Mouse (Mus musculus) mouse trophoblast stem cell (cell line): ENCODE measurements around the gene Dedd2.

Experiments
- in situ Hi-C, 2 experiments: fragments of 300-500 bp; cut with MseI, MboI; formaldehyde crosslinking; loops; 2 replicates in 1 of 2; 3 replicates in 1 of 2; pipeline ENCODE4 v1.15.1; 2025

Gene Dedd2

DNA sequence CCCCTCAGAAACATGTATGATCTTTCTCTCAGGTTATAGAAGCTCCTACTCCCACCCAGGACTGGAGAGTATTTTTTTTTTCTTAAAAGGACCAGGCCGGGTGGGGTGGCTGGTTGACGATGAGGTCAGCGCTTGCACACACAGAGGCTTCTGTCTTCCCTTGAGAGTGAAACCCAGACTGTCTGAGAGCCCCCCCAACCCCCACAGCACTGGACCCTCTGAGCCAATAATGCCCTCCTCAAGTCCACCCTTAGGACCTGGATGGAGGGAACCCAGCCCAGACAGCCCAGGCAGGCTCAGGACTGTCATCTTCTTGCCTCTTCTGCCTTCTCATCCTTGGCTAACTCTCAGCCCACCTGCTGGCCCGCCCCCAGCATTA, 26.3 kb upstream of the Dedd2 start:
- in situ Hi-C loops = no loop called here

DNA sequence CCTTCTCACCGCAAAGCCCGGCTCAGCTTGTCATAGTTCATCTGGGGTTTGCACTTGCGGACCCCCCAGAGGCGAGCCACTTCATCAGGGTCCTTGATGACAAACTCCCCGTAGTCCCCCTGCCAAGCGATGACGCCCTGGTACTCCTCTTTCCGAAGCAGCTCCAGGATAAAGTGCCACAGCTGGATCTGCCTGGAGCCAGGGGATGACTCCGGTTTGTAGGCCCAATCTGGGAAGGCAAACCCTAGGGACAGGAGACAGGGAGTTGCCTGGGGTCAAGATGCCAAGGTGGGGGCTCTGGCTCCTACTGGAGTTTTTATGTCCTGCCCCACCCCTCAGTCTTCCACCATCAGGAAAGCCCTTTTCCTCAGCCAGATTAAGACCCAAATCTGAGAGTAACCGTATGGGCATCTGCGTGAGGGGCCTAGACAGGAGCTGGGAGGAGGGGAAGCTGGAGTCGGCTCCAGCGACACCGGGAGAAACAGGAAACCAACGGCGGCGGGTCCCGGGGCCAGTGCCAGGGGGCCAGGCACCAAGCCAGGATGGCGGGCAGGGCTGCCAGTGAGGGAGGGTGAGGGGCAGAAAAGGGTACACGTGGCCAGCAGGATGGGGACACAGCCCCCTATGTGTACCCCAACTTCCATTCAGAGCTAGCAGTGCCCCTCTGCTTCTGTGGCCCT, 25.8 kb upstream of the Dedd2 start:
- in situ Hi-C loops = no loop called here

DNA sequence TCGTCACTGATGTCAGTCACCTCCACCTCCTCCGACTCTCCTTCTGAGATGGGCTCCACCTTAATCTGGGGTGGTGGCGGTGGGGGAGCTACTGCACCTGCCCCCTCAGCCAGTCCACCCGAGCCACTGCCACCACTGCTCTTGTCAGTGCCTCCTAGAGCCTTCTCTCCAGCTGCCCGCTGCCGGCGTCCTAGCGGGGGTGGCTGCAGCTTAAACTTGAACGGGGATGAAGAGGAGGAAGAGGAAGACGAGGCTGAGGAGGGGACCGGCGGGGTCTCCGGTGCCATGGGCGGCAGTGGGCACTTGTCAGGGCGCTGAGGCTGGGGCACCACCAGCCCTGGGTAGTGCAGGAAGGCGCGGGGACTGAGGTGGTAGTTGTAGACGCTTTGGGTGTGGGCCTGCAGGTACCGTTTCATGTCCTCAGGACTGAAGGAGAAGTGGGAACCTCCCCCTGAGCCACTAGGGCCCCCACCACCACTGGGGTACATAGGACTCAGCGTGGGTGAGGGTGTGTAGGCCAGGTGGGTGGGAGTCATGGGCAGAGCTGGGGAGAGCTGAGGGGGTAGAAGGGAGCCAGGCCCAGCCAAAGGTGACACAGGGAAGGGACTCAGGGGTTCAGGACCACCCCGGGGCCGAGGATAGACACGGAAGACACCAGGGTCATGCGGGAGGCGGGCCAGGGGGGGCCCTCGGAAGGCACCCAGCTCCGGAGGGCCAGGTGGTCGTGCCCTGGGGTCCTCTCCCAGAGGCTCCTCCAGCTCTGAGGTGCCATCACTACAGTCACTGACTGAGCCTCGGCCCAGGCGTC, 24.4 kb upstream of the Dedd2 start:
- in situ Hi-C loops = loop anchor here in 1 of 2 experiments (5.0 kb wide), 1 partner anchor 33 kb away; no protein-coding TSS in a partner anchor

DNA sequence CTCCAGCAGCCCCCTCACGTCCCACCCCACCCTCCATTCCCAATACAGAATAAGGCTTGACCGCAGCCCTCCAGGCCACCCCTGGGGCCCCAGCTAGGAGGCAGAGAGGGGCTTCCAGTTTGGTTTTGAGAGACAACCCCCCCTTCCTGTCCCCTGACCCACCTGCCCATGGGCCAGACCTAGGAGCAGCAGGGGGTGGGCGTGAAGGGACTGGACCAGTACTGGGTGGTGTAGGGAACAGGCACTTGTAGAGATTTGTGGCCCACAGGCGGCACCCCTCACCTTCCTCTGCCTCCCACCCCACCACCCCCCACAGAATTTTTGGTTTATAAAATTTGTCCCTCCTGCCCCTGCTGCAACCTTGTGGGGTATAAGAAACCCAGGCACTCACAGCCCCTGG, 22.9 kb upstream of the Dedd2 start:
- in situ Hi-C loops = loop anchor here in 1 of 2 experiments (5.0 kb wide), 1 partner anchor 34 kb away; no protein-coding TSS in a partner anchor

DNA sequence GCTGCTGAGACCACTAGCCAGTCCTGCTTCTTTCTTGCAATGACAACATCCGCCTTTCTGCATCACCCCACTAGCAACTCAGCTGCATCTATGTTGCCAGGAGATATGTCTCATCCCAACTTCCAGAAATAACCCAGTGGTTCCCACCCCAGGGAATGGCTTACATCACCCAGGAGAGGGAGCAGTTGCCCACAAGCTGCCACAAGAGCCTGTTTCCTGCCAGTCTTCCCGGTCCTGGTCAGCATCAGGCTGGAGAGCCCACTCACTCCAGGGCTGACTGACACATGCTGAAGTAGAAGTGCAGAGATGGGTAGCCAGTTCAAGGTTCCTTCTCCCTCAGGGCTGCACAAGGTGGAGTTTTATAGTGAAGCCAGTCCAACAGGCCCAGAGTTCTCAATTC, 20.6 kb upstream of the Dedd2 start:
- in situ Hi-C loops = loop anchor here in 1 of 2 experiments (5.0 kb wide), 1 partner anchor 36 kb away; no protein-coding TSS in a partner anchor

DNA sequence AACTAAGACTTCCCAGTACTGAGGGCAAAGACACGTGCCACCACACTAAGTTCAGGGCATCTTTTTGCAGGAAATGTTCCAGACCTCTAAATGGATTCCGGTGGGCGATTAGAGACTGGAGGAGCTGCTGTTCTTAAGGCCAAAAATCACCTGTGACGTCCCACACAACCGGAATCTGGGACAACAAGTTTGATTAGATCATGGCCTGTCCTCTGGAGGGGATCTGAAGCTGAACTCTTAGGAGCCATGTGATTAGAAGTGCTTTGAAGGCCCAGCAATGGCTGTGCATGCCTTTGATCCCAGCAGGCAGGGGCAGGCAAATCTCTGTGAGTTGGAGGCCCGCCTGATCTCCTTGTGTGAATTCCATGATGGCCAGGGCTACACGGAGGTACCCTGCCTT, 20.2 kb upstream of the Dedd2 start:
- in situ Hi-C loops = loop anchor here in 1 of 2 experiments (5.0 kb wide), 1 partner anchor 37 kb away; no protein-coding TSS in a partner anchor

DNA sequence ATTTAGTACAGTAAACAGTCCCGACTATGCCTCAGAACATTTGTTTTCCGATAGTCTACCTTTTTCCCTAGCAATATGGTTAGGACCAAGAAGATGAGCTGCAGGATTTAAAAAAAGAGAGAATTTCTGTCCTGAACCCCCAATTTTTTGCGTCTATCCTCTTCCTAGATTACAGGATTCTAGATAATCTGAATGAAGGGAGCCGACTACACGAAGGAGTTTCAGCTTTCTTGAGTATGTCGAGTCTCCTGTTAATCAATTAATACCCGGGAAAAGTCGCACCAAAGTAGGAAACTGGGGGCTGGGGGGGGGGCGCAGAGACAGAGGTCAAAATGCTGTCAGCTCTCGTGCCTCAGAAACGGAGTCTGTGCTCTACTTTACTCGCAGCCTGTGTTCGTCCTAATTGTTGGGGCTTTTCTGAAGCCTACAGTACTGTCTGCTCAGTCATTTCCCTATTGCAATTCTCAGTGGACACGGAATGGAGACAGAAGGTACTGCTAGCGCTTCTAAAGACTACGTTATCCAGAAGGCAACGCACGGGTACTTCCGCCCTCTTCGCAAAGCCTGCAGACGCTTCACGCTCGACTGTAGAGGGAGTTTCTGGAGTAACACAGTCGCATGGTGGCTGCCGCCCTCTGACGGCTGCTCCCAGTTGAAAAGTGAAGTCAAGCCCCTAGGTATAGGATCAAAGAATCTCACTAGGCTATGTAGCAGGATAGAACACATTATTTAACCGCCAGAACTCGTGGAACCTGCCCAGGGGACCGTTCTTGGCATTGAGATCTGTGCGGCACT, 18.6 kb upstream of the Dedd2 start:
- in situ Hi-C loops = loop anchor here in 1 of 2 experiments (5.0 kb wide), 1 partner anchor 38 kb away; no protein-coding TSS in a partner anchor

DNA sequence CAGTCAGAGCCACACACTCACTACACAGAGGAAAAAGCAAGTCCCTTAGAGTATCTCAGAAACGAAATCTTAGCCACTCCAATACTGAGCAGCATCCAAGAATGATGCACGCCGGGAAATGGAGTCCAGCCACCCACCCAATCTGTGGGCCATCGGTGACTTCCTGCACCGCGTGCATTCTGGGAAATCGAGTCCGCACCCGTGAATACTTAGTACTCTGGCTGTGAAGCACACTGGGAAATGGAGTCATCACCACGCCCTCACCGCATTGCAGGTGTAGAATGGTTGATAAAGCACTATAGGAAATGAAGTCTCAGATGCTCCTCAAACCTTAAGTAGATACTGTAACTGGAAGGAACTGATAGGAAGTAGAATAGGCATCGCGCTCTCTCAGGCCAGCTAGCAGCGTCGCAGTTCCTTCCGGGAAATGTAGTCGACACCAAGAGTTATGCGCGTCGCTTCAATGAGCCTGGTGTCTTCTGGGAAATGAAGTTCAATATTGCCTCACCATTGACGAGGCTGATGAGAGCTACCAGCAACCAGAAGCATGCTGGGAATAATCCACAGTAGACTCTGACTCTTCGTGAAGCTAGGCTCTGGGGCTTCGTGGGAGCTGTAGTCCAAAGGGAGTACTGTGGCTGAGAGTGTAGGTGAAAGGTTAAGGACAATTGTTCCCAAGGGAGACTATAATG, 17.7 kb upstream of the Dedd2 start:
- in situ Hi-C loops = loop anchor here in 1 of 2 experiments (5.0 kb wide), 1 partner anchor 39 kb away; no protein-coding TSS in a partner anchor

DNA sequence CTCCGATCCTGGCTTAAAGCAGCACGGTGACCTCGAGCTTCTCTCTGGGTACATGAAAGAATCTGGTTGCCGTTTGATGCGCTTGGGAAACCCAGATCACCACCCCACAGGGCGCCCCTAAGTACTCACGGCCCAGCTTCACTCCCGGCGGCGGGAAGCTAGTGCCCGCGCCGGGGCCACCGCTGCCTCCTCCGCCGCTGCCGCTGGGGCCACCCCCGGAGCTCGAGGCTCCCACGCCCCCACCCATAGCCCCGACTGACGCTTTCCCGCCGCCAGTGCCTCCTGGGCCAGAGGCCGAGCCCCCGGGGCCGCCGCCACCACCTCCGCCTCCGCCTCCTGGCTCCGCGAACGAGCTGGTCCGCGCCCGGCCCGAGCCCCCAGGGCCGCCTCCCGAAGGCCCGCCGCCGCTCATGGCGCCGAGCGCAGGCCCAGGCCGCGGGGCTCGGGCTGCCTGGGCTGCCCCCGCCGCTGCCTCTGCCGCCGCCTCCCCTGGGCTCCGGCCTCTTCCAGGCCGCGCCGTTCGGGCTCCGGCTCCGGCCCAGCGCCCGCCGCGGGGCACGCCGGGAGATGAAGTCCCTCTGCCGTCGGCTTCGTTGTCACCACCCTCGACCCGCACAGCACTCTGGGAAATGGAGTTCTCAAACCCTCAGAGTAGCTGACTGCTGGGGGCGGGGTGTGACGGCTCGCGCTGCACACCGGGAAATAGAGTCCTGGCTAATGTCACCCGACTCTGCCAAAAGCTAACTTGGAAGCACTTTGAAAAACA, 17.0 kb upstream of the Dedd2 start, which contains the start of gene Gsk3a:
Gsk3a (minus strand) TSS at position 603 of the 766 bp plus-strand sequence.
- in situ Hi-C loops = loop anchor here in 1 of 2 experiments (5.0 kb wide), 1 partner anchor 40 kb away; no protein-coding TSS in a partner anchor

DNA sequence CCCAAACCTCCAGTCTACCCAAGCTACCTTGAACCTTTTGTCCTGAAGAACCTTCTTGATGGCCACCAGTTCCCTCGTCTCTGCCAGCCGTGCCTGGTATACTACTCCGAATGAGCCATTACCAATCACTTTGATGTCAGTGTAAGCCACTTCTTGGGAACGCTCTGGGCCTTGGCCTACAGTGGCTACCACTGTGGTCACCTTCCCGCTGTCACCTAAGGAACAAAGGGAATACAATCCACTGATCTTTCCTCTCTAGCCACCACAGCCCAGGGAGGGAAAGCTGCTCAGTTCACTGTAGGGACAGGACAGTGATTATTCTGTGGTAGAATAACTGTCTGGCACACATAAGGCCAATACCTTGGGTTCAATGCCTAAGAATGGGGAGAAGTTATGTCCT, 15.1 kb upstream of the Dedd2 start:
- in situ Hi-C loops = loop anchor here in 1 of 2 experiments (5.0 kb wide), 1 partner anchor 42 kb away; no protein-coding TSS in a partner anchor

DNA sequence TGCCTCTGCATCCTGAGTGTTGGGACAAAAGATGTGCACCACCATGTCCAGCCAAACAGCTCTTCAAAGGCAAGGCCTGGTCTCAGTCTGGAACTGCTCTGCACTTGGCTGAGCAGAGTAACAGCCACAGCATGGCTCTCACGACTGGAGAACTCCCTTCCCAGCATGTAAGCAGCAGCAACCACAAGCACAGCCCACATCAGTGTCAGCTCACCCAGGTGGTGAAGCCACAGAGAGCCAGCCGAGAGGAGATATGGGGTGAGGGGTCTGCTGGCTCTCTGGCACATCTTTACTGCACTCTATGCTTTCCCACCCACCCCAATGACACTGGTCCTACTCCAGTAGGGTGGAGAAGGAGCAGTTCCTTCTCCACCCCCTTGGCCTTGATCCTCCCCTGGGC, 12.6 kb upstream of the Dedd2 start:
- in situ Hi-C loops = no loop called here

DNA sequence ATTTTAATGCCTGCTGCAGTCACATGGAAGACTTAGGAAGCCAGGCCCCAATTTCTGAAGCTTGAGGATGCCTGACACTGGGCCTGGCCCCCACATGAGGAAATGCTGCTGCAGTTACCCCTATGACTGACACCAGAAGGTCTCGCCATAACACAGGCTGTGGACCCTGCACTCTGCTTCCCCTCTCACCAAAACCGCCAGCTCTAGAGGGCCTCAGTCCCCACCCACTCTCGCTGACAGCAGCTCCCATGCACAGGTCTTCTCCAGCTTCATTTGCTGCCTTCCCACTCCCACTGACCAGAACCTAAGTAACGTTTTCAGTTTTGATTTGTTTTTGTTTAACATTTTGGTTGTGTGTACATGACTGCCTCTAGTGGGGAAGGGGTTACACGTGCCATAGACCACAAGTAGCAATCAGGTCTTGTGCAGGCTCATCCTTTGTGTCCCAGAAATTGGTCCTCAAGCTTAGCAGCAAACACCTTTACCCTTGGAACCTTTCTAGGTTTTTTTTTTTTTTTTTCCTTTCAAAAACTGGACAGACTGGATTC, 11.8 kb upstream of the Dedd2 start:
- in situ Hi-C loops = no loop called here

DNA sequence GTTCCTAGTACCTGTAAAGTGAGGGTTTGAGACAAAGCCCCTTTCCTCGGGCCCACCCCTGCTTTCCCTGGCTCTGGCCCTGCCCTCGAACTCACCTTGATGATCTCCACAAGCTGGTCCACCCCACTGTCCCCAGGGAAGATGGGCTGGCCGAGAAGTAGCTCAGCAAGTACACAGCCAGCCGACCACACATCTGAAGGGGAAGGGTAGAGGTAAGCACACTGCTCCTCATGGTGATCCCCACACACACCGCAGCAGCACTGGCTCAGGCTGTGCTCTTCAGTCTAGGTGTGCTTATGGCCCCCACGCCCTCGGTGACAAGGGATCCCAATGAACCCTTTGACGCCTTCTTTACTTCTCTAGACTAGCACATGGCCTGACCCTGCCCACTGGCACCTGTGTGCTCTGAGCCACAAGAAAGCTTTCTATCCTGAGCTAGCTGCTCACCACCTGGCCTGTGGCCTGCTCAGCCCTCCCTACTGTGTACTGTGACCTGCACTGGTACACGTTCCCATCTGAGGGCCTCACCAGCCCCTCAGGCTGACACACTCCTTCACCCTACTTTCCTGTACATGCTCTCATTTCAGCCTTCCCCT, 10.4 kb upstream of the Dedd2 start:
- in situ Hi-C loops = no loop called here

DNA sequence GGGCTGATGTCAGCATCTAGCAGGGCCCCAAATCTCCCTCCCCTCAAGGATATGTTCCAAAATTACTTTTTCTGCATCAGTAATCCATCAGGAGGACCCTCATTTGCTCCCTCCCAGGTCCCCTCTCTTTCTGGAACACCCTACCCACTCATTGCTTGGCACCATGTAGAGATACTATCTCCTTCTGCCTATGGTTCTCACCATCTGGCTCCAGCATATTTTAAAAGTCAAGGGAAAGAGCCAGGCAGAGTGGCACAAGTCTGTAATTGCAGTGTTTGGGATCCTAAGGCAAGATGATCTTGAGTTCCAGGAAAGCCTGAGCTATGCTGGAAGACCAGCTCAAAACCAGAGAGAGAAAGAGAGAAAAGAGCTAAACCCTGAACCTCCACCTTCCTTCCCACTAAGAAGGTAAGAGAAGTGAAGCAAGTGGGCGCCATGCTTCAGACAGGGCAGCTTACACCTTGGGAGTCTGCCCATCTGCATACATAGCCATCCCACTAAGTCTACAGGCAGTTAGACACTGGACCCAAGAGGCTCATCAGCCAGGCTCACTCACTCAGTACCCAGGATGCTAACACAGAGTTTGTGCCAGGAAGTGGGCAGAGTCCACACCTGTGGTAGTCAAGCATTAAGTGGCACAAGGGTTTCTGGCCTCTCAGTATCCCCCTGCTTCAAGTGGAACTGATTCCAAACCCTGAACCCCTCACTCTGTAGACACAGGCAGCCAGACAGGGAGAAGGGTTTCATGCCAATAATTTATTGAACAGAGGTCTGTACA, 7.3 kb upstream of the Dedd2 start:
- in situ Hi-C loops = no loop called here

DNA sequence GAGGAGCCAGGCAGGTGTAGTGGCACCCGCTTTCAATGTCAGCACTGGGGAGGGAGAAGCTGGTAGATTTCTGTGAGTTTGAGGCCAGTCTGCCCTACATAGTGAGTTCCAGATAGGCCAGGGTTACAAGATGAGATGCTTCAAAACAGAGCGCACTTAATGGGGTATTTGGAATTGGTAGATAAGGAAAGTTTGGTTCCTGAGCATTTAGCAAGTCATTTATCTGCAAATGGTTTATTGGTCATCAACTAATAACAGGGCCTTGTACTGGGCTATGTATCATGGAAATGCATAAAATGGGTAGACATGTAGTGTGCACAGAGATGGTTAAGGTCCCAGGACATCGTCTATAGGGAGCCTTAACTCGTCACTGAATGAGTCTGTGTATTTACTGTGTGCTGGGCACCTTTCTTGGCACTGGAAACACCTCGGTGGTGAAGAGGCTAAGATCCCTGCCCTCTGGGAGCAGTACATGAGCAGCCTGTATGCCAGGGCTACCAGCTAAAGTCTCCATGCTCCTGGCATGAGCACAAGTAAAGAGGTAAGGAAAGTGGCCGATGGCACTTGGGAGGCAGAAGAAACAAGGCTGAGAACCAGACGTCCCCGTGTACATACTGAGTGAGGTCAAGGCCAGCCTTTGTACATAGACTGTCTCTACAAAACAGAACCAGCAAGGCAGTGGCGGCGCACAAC, 2.0 kb upstream of the Dedd2 start:
- in situ Hi-C loops = no loop called here

DNA sequence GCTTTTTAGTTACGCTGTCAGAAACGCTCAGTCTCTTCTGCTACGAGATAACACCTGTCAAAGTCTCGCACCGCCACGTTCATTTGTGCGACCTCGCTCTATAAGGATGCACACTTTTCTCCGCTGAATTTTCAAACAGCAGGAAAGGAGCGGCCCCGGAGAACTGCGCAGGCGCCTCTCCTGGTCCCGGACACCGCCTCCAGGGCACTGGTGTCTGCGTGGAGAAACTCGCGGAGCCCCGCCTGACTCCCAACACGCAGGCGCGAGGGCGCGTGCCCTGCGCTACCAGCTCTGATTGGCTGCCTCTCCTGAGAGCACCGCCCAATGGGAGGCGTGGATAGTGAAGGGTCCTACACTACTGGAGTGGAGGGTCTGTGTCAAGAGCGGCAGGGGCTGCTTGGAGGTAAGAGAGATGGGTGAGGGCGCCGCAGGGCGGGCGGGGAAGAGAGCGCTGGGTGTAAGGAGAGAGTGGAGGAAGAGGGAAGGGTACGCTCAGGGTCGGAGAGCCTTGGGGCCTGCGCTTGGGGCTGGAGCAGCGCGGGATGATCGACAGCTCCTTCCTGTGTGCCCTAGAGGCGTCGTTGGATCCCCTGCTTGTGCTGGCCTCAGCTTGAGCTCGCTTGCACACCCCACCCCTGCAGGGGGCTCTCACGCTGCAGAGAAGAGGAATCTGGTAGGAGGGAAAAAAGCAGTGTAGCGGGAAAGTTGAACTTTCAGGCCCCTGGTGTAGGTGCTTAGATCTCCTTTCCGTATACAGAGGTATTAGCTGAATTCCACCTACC, 878 bp upstream of the Dedd2 start, which contains the start of gene Zfp526:
Zfp526 (plus strand) TSS at position 324 of the 782 bp plus-strand sequence.
- in situ Hi-C loops = no loop called here

DNA sequence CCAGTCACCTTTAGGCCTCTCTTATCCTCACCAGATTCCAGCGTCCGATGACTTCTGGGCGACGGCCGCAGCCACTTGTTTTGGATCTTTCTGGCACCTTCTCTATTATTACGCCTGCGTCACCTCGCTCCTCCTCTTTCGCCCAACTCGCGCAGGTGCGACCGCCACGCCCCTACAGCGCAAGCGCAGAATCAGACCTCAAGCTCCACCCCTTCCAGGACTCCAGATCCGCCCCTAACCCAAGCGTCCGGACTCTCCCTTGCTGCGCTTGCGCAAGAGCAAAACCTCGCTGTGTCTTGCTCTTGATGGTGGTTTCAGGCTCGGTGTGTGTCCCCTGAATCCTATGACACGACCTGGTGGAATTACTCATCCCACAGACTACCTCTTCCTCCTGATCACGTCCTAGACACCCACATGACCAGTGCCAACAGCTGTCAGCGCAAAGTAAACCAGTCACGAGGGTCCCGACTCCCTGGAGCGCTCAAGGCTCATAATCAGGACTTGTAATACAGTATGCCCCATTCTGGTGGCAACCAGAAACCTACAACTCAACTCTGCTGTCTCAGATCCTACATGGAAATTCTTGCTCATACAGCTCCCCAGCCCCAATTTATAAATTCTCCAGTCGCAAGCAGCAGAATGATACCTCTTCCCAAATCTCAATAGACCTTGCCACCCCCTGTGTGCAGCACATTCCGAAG, 509 bp downstream of the Dedd2 start:
- in situ Hi-C loops = no loop called here
